Mouse (Mus musculus): ENCODE measurements around the gene Creg1.

DNA sequence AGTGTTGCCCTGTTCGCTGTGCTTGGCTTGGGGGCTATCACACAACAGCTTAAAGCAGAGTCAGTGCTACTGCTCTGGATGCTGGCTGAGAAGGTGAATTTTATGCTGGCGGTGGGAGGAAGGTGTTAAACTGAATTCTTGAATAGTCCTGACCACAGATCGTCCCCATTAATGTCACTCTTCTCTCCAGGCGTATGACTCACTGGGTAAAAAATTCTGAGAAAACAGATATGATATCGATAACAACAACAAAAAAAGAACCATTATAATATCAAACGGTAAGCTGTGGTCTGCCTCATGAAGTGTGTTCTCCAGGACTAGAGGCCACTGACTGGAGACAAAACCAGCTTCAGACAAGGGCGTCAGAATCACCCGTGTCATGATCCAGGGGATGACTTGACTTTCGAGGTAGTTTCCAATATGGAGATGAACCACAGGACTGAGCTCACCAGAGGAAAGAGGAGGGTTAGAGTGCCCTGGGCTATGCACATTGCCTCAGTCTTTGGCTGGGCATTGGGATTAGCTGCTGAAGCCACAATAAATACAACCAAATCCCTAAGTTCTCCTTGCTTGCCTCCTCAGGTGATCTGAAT, 40.9 kb upstream of the Creg1 start:
- no peak for TF ChIP-seq POLR2A (IDR thresholded peaks at IDR 0.05; ENCODE audit: control insufficient read depth, low read depth, low read length)
- TF ChIP-seq CTCF (IDR thresholded peaks at IDR 0.05; ENCODE audit: control insufficient read depth, insufficient read depth, insufficient replicate concordance, low read depth, low read length), result no peak
